Mouse (Mus musculus): ENCODE measurements around the gene Kif1b.

DNA sequence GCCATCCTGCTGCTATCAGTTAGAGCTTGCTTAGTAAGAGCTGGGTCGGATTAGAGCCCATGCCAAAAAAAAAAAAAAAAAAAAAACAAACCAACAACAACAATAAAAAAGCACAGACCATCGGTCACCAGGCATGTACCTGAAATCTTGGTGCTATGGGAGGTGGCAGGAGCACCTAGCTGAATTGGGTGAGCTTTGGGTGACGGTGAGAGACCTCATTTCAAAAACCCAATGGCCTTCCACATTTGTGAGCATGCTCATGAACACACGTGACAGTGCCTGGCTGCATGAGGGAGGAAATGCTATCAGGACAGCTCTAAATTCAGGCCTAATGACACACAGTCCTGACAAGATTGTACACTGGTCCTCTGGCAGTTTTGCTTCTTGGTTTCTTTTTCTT is 159.4 kb downstream of the Kif1b start:
- TF ChIP-seq CTCF (IDR thresholded peaks at IDR 0.05; ENCODE audit: low read depth) (no peak), EP300 (IDR thresholded peaks at IDR 0.05; ENCODE audit: low read depth) (no peak)

Data from liver, embryonic 14.5 days (tissue).